Mouse (Mus musculus) heart, embryonic 14.5 days (tissue): Measurements from ENCODE around the gene Cpm. TPM values are rescaled to one million over a fixed set of nuclear protein-coding genes. Genes with fewer than 3 reads are reported as not detected.

Experiments
- ATAC-seq: fragments of 200-750 bp; cut with Nextera tagmentation; 2 replicates; pipeline ENCODE4 v1.8.0; 2017; ENCODE audit warnings: low read depth, moderate TSS enrichment; ENCODE audit not compliant: insufficient number of reproducible peaks, insufficient read depth, low FRiP score
- H3K27ac ChIP-seq, 2 experiments: fragments of 200-500 bp in 1 of 2; fragments of 300-500 bp in 1 of 2; sonication (generic) in 1 of 2; replicated peaks in 1 of 2; 2 replicates each; pipeline ENCODE4 v1.5.1; 2012 to 2014; ENCODE audit warnings: low read depth in 2 of 2, low read length in 2 of 2, control low read depth in 1 of 2, mild to moderate bottlenecking in 1 of 2, mixed read lengths in 1 of 2; ENCODE audit not compliant: control insufficient read depth in 1 of 2, insufficient read depth in 1 of 2
- H3K27me3 ChIP-seq: fragments of 300-500 bp; sonication (generic); 2 replicates; pipeline ENCODE4 v1.6.1; 2014; ENCODE audit warnings: mild to moderate bottlenecking, low read length, control low read depth; ENCODE audit not compliant: control insufficient read depth, insufficient read depth
- H3K36me3 ChIP-seq: fragments of 300-500 bp; sonication (generic); 2 replicates; pipeline ENCODE4 v1.6.1; 2014; ENCODE audit warnings: mild to moderate bottlenecking, control low read depth, low read length, mixed read lengths; ENCODE audit not compliant: control insufficient read depth, insufficient read depth
- H3K4me1 ChIP-seq, 2 experiments: fragments of 200-500 bp in 1 of 2; fragments of 300-500 bp in 1 of 2; sonication (generic) in 1 of 2; 2 replicates each; pipeline ENCODE4 v1.6.1; 2012 to 2014; ENCODE audit warnings: low read length in 2 of 2, control low read depth in 1 of 2, mixed read lengths in 1 of 2; ENCODE audit not compliant: control insufficient read depth in 2 of 2, insufficient read depth in 2 of 2
- H3K4me2 ChIP-seq: fragments of 300-500 bp; sonication (generic); 2 replicates; pipeline ENCODE4 v1.6.1; 2014; ENCODE audit warnings: mild to moderate bottlenecking, low read length
- H3K4me3 ChIP-seq, 2 experiments: fragments of 200-500 bp in 1 of 2; fragments of 300-500 bp in 1 of 2; sonication (generic) in 1 of 2; 2 replicates each; pipeline ENCODE4 v1.5.1; 2012 to 2014; ENCODE audit warnings: low read length in 2 of 2, mild to moderate bottlenecking in 2 of 2, control low read depth in 1 of 2, low read depth in 1 of 2, moderate library complexity in 1 of 2; ENCODE audit not compliant: control insufficient read depth in 1 of 2, insufficient read depth in 1 of 2
- H3K9ac ChIP-seq: fragments of 300-500 bp; sonication (generic); 2 replicates; pipeline ENCODE4 v1.6.1; 2014; ENCODE audit warnings: mild to moderate bottlenecking, low read length
- H3K9me3 ChIP-seq: fragments of 300-500 bp; sonication (generic); 2 replicates; pipeline ENCODE4 v1.6.1; 2016; ENCODE audit warnings: low read length, control low read depth; ENCODE audit not compliant: control insufficient read depth
- WGBS: fragments of 180-500 bp; shearing (Covaris S2); extraction: QIAGEN DNeasy Blood & Tissue Kit; methylation state at CpG from one replicate; pipeline ENCODE4 v1.1.7; 2014; 5-methylcytosine and 5-hydroxymethylcytosine counted together
- polyA plus RNA-seq: library from polyadenylated mRNA; unstranded; fragments of >200 nt; fragmentation: Nextera tagmentation; extraction: Ambion mirVana; gene quantifications from 2 replicates; pipeline ENCODE4 v1.2.1, GENCODE M21; 2014

Cpm gene
- polyA plus RNA-seq, 1 experiment from 2014 or later, result 0.96 TPM

DNA sequence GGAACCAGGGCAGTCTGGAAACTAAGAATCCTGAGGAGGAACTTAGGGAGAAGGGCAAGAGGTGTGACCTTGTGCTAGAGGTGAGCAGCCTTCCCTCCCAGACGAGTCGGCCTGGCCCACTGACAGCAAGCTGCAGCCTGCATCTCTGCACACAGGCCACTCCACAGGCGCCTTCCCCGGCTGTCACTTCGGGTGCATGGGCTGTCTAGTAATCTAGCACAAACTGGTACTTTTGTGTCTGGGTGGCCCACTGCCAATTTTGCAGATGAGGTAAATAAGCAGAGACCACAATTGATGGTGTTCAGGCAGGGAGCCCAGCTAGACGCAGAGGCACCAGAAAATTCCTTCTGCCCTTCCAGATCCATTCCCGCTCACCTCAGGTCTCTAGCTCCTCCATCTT is 43.4 kb downstream of the Cpm start:
- no peak for ATAC-seq
- H3K36me3 ChIP-seq, result no peaks in the 10 kb centered on the region
- no peak overlapping the region for H3K27ac ChIP-seq
- no peak overlapping the region for H3K4me3 ChIP-seq
- H3K9me3 ChIP-seq, result no peaks in the 10 kb centered on the region
- no peak overlapping the region for H3K4me2 ChIP-seq
- peaks cover 2 to 13% of the 10 kb centered on the region in 2 experiments; a peak in 3 of 4 replicates for H3K4me1 ChIP-seq
- WGBS, result 38% methylated on average over 7 of the region's 7 CpGs
- no peak overlapping the region for H3K9ac ChIP-seq
- H3K27me3 ChIP-seq, result no peaks in the 10 kb centered on the region

DNA sequence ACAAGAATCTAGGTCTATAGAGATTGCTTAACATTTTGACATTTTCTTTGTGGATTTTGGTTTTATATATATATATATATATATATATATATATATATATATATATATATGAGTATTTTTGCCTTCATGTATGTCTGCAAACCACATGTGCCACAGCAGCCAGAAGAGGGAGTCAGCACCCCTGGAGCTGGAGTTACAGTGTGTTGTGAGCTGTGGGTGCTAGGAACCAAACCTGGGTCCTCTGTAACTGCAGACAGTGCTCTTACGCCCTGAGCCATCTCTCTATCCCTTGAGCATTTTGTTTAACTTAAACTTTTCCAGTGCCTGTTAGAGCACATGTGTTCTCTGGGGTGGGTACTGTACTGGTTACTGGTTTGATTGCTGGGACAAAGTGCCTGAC is 44.6 kb downstream of the Cpm start:
- Histone ChIP-seq H3K9ac (no peak overlapping the region), H3K36me3 (no peaks in the 10 kb centered on the region), H3K4me1 (peaks cover 2 to 13% of the 10 kb centered on the region in 2 experiments; a peak in 3 of 4 replicates), H3K9me3 (no peaks in the 10 kb centered on the region), H3K27me3 (no peaks in the 10 kb centered on the region), H3K4me3 (no peak overlapping the region), H3K4me2 (no peak overlapping the region), H3K27ac (no peak overlapping the region)
- WGBS, result 95% methylated on average over 1 of the region's 1 CpGs
- ATAC-seq, result no peak

GRCm38 (mm10) chr10:117674359-117675019 is 45.2 kb downstream of the Cpm start:
- no peak overlapping the region for H3K27ac ChIP-seq
- H3K9ac ChIP-seq, result no peak overlapping the region
- no peaks in the 10 kb centered on the region for H3K27me3 ChIP-seq
- H3K36me3 ChIP-seq, result no peaks in the 10 kb centered on the region
- no peak for ATAC-seq
- 81% methylated on average over 3 of the region's 3 CpGs for WGBS
- no peaks in the 10 kb centered on the region for H3K9me3 ChIP-seq
- no peak overlapping the region for H3K4me3 ChIP-seq
- H3K4me1 ChIP-seq, result peaks cover 2 to 13% of the 10 kb centered on the region in 2 experiments; a peak in 3 of 4 replicates
- no peak overlapping the region for H3K4me2 ChIP-seq

GRCm38 (mm10) chr10:117675096-117676035 is 46.1 kb downstream of the Cpm start:
- Histone ChIP-seq H3K27ac (no peak overlapping the region), H3K4me1 (peaks cover 2 to 13% of the 10 kb centered on the region in 2 experiments; a peak in 3 of 4 replicates), H3K4me2 (peak overlapping the region; percentile 79), H3K4me3 (peak overlapping the region; percentile 25 to 38), H3K9me3 (no peaks in the 10 kb centered on the region), H3K27me3 (no peaks in the 10 kb centered on the region), H3K36me3 (no peaks in the 10 kb centered on the region), H3K9ac (0 out of 2 replicates have a peak overlapping the region, but pooled peaks have one; percentile 3)
- peak; percentile 42; the same call in 1 of the 2 replicates for ATAC-seq
- WGBS, result 34% methylated on average over 20 of the region's 20 CpGs

DNA sequence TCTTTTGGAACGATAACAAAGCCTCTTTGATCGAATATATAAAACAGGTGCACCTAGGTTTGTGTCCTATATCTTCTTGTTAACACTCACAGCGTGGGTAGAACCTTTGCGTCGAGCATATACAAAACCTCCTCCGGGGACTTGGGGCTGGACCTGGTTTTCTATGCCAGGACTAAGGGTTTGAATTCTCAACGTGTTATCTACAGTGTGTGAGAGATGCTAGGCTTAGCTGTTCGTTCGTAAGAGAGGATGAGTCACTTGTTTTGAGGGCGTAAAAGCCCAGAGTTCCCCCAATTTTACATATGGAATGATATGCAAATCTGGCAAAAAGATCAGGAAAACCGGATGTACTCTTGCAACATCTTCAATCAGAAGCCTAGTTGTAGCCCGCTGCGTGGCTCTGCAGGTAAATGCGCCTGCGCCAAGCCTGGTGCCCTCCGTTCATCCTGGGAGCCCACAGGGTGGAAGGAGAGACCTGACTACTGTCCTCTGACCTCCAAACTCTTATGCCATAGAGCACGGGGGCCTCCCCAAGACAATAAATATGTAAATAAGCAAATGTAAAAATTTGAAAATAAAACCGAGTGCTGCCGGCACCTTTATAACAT is 46.8 kb downstream of the Cpm start:
- Histone ChIP-seq H3K27ac (no peak overlapping the region), H3K4me1 (peaks cover 2 to 13% of the 10 kb centered on the region in 2 experiments; a peak in 3 of 4 replicates), H3K4me3 (peak overlapping the region; percentile 25 to 38), H3K4me2 (peak overlapping the region; percentile 79), H3K9ac (peak overlapping the region; percentile 3), H3K27me3 (no peaks in the 10 kb centered on the region), H3K36me3 (no peaks in the 10 kb centered on the region), H3K9me3 (no peaks in the 10 kb centered on the region)
- no peak for ATAC-seq
- 23% methylated on average over 19 of the region's 19 CpGs for WGBS

GRCm38 (mm10) chr10:117676644-117677313 is 47.5 kb downstream of the Cpm start:
- Histone ChIP-seq H3K4me2 (peak overlapping the region; percentile 79), H3K4me3 (peak overlapping the region; percentile 25 to 38), H3K36me3 (no peaks in the 10 kb centered on the region), H3K9ac (peak overlapping the region; percentile 3), H3K4me1 (peaks cover 2 to 13% of the 10 kb centered on the region in 2 experiments; a peak in 3 of 4 replicates), H3K9me3 (no peaks in the 10 kb centered on the region), H3K27me3 (no peaks in the 10 kb centered on the region), H3K27ac (no peak overlapping the region)
- no peak for ATAC-seq
- 14% methylated on average over 17 of the region's 17 CpGs for WGBS
